Mouse (Mus musculus) limb, embryonic 15.5 days (tissue): ENCODE data around the gene Pla2g2f. TPM values are rescaled to one million over a fixed set of nuclear protein-coding genes. Genes with fewer than 3 reads are reported as not detected.

ENCODE experiments used
- ATAC-seq: fragments of 200-750 bp; cut with Nextera tagmentation; 2 replicates; pipeline ENCODE4 v1.8.0; 2017; ENCODE audit warnings: low read depth, moderate TSS enrichment; ENCODE audit not compliant: insufficient number of reproducible peaks, low FRiP score, low TSS enrichment
- H3K27ac ChIP-seq: fragments of 300-500 bp; sonication (generic); 2 replicates; pipeline ENCODE4 v1.5.1; 2015; ENCODE audit warnings: moderate library complexity, mild to moderate bottlenecking, inconsistent platforms
- H3K27me3 ChIP-seq: fragments of 300-500 bp; sonication (generic); 2 replicates; pipeline ENCODE4 v1.6.1; 2015; ENCODE audit warnings: inconsistent platforms
- H3K36me3 ChIP-seq: fragments of 300-500 bp; sonication (generic); 2 replicates; pipeline ENCODE4 v1.6.1; 2015; ENCODE audit warnings: inconsistent platforms
- H3K4me1 ChIP-seq: fragments of 300-500 bp; sonication (generic); 2 replicates; pipeline ENCODE4 v1.6.1; 2015; ENCODE audit warnings: inconsistent platforms
- H3K4me2 ChIP-seq: fragments of 300-500 bp; sonication (generic); 2 replicates; pipeline ENCODE4 v1.6.1; 2015; ENCODE audit warnings: mild to moderate bottlenecking, inconsistent platforms
- H3K4me3 ChIP-seq: fragments of 300-500 bp; sonication (generic); 2 replicates; pipeline ENCODE4 v1.5.1; 2015; ENCODE audit warnings: mild to moderate bottlenecking, inconsistent platforms
- H3K9ac ChIP-seq: fragments of 300-500 bp; sonication (generic); 2 replicates; pipeline ENCODE4 v1.6.1; 2015; ENCODE audit warnings: inconsistent platforms
- H3K9me3 ChIP-seq: fragments of 300-500 bp; sonication (generic); 2 replicates; pipeline ENCODE4 v1.6.1; 2016; ENCODE audit warnings: inconsistent platforms
- WGBS: fragments of 180-500 bp; shearing (Covaris S2); methylation state at CpG from one replicate; pipeline ENCODE4 v1.1.7; 2015; 5-methylcytosine and 5-hydroxymethylcytosine counted together
- polyA plus RNA-seq: library from polyadenylated mRNA; unstranded; fragments of >200 nt; fragmentation: Nextera tagmentation; extraction: Ambion mirVana; gene quantifications from 2 replicates; pipeline ENCODE4 v1.2.1, GENCODE M21; 2015

The Pla2g2f gene
- polyA plus RNA-seq: 60.8 and 64.7 TPM in 2 replicates

DNA sequence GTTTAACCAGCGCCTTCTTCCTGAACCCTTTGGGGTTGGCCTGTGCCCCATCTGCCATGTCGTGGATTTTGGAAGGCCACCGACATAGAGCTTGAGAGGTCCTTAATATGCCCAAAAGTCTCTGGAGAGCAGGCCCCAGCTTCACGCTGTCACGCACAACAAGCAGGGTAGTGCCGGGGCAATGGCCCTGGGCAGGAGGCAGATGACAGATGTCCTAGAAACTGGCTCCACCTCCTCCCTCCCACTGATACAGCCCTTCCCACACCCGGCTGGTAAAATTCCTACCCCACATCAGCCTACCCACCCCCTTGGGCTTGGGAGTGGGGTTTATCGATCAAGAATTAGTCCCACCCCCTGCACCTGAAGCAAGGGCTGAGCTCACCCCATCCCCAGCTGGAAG is at the start of gene Pla2g2f:
Gene Pla2g2f, minus strand, starts transcription at position 211 of the 400 bp plus-strand sequence.
- ATAC-seq: no peak
- Histone ChIP-seq H3K36me3 (no peaks in the 10 kb centered on the region), H3K4me1 (peaks cover 9% of the 10 kb centered on the region), H3K9ac (no peak within 1 kb of the TSS), H3K4me3 (peak within 1 kb of the TSS; percentile 16), H3K27me3 (no peaks in the 10 kb centered on the region), H3K4me2 (no peak within 1 kb of the TSS), H3K9me3 (no peaks in the 10 kb centered on the region), H3K27ac (peak within 1 kb of the TSS; percentile 30; the same call in 1 of the 2 replicates)
- 73% methylated on average over 8 of the region's 8 CpGs for WGBS

DNA sequence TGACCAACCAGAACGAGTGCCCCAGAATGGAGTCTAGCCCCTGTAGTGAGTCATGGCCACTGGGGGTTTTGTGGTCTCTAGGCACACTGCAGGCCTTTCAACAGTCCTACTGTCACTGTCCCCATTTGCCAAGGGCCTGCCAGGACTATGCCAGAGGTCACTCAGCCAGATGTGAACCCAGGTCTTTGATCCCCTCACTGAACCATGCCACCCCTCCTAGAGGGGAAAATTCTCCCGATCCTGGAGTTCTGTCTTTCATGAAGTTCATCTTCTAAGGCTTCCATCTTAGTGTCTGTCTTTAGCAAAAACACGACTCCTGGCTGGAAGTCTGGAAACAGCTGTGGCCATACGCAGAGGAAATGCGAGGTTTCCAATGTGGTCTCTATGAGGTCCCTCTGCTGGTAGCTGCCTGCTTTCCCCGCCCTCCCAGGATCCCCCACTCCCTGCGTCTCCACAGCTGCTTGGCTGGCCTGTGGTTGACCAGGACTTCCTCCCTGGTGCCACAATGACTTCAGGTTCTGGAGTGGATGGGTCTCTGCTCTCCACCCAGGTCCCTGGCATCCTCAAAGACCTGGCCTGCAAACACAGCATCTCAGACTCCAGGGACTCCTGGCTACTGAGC is 49.6 kb upstream of the Pla2g2f start:
- Histone ChIP-seq H3K9me3 (no peaks in the 10 kb centered on the region), H3K4me2 (no peak overlapping the region), H3K27ac (no peak overlapping the region), H3K27me3 (no peaks in the 10 kb centered on the region), H3K36me3 (no peaks in the 10 kb centered on the region), H3K9ac (no peak overlapping the region), H3K4me3 (no peak overlapping the region), H3K4me1 (peaks cover 6% of the 10 kb centered on the region; the same call in 1 of the 2 replicates)
- 0 out of 2 replicates have a peak, but pooled peaks have one; percentile 17 for ATAC-seq
- WGBS: 42% methylated on average over 7 of the region's 7 CpGs

- Histone ChIP-seq H3K36me3 (no peaks in the 10 kb centered on the region), H3K9ac (no peak overlapping the region), H3K4me2 (no peak overlapping the region), H3K4me1 (peaks cover 6% of the 10 kb centered on the region; the same call in 1 of the 2 replicates), H3K27ac (no peak overlapping the region), H3K27me3 (no peaks in the 10 kb centered on the region), H3K9me3 (no peaks in the 10 kb centered on the region), H3K4me3 (no peak overlapping the region)
- 72% methylated on average over 8 of the region's 8 CpGs for WGBS
- ATAC-seq: no peak
Measured at GRCm38 (mm10) chr4:138806160-138806559, 48.7 kb upstream of the Pla2g2f start.

DNA sequence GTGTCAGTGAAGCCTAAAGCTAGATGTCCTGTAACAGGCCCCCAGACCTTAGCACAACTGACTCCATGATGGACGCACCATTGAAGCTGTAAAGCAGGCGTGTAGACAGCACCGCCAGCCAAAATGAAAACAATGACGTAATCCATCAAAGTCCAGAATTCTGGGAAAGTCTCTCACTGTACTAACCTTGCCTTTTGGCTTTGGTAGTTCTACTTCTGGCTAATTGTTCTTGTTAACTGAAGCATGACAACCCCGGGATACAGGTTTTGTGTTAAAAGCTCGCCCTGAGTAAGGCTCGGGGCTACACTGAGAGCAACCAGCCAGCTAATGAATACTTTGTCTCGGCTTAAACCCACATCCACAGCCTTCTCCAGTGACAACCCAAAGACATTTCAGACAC is 47.8 kb upstream of the Pla2g2f start:
- Histone ChIP-seq H3K9me3 (no peaks in the 10 kb centered on the region), H3K36me3 (no peaks in the 10 kb centered on the region), H3K27ac (no peak overlapping the region), H3K4me3 (no peak overlapping the region), H3K9ac (no peak overlapping the region), H3K4me1 (peaks cover 9% of the 10 kb centered on the region; the same call in 1 of the 2 replicates), H3K4me2 (no peak overlapping the region), H3K27me3 (no peaks in the 10 kb centered on the region)
- 72% methylated on average over 8 of the region's 8 CpGs for WGBS
- ATAC-seq: no peak

DNA sequence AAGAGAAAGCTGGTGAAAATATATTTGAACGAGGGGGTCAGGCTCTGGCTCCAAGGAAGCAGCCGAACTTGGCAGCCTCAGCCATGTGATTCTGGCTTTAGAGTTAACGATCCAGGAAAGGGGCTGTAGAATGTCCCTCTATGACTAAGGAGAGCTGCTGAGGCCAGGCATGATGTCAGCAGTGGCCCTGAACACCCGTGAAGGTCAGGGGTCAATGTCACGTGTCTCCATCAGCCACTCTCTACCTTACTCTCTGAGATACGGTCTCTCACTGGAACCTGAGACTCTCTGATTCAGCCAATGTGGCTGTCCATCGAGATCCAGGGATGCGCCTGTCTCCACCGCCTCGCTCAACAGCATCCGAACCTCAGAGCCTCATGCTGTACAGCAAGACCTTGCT is 45.5 kb upstream of the Pla2g2f start:
- no peaks in the 10 kb centered on the region for H3K9me3 ChIP-seq
- H3K9ac ChIP-seq: no peak overlapping the region
- WGBS: 81% methylated on average over 11 of the region's 11 CpGs
- no peaks in the 10 kb centered on the region for H3K27me3 ChIP-seq
- no peak overlapping the region for H3K4me3 ChIP-seq
- no peaks in the 10 kb centered on the region for H3K36me3 ChIP-seq
- peaks cover 14% of the 10 kb centered on the region for H3K4me1 ChIP-seq
- no peak overlapping the region for H3K4me2 ChIP-seq
- no peak overlapping the region for H3K27ac ChIP-seq
- no peak for ATAC-seq

DNA sequence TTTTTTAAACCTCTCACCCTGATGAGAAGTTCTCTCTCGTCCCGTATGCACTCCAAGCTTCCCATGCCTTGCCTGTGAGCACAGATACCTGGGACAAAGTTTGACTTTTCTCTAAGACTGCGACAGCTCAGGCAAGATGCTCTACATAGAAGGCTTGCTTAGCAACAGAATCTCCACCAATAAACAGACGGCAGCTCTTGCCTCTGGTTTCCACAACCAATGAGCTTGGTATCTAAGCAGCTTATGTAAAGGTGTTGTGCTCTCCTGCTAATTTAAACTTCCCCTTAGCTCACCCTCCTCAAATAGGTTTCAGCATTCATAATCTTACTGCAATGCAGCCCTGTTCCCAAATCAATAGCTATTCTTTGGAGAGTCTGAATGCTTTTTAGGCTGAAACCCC is 44.2 kb upstream of the Pla2g2f start:
- 73% methylated on average over 4 of the region's 4 CpGs for WGBS
- Histone ChIP-seq H3K9ac (no peak overlapping the region), H3K4me2 (no peak overlapping the region)

GRCm38 (mm10) chr4:138800134-138800744 is 42.8 kb upstream of the Pla2g2f start:
- Histone ChIP-seq H3K9me3 (no peaks in the 10 kb centered on the region), H3K27me3 (no peaks in the 10 kb centered on the region), H3K27ac (no peak overlapping the region), H3K9ac (no peak overlapping the region), H3K4me2 (no peak overlapping the region), H3K4me1 (peaks cover 16% of the 10 kb centered on the region), H3K36me3 (no peaks in the 10 kb centered on the region), H3K4me3 (no peak overlapping the region)
- 46% methylated on average over 12 of the region's 12 CpGs for WGBS
- peak; percentile 22; the same call in 1 of the 2 replicates for ATAC-seq

More for the DNA sequence above, 44.2 kb upstream of the Pla2g2f start:
- Histone ChIP-seq H3K27ac (no peak overlapping the region), H3K9me3 (no peaks in the 10 kb centered on the region), H3K36me3 (no peaks in the 10 kb centered on the region), H3K27me3 (no peaks in the 10 kb centered on the region), H3K4me1 (peaks cover 13% of the 10 kb centered on the region), H3K4me3 (no peak overlapping the region)
- no peak for ATAC-seq

DNA sequence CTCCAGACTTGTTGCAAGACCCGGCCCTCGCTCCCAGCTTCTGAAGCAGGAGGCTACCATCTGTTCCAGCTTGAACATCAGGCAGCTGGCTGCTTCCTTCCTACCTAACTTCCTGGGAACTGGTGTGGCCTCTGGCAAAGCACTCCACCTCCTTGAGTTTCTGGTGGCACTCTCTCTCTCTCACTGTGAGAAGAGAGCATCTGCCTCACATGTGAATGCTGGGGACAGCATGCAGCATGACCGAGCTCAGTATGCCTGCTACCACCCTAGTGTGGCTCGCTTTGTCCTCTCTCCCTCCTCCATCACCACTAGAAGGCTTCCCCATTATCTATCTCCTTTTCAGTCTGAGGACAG is 39.8 kb upstream of the Pla2g2f start:
- H3K4me1 ChIP-seq: peaks cover 18% of the 10 kb centered on the region
- H3K27ac ChIP-seq: no peak overlapping the region
- WGBS: 76% methylated on average over 4 of the region's 4 CpGs

GRCm38 (mm10) chr4:138796513-138797216 is 39.2 kb upstream of the Pla2g2f start:
- Histone ChIP-seq H3K27ac (no peak overlapping the region), H3K27me3 (no peaks in the 10 kb centered on the region), H3K4me1 (peaks cover 22% of the 10 kb centered on the region), H3K4me3 (no peak overlapping the region), H3K36me3 (no peaks in the 10 kb centered on the region), H3K9me3 (no peaks in the 10 kb centered on the region), H3K4me2 (no peak overlapping the region), H3K9ac (no peak overlapping the region)
- 43% methylated on average over 6 of the region's 6 CpGs for WGBS
- no peak for ATAC-seq

More for the DNA sequence above, 39.8 kb upstream of the Pla2g2f start:
- H3K9ac ChIP-seq: no peak overlapping the region
- no peak overlapping the region for H3K4me2 ChIP-seq
- ATAC-seq: no peak
- H3K9me3 ChIP-seq: no peaks in the 10 kb centered on the region
- no peaks in the 10 kb centered on the region for H3K27me3 ChIP-seq
- no peaks in the 10 kb centered on the region for H3K36me3 ChIP-seq
- H3K4me3 ChIP-seq: no peak overlapping the region

GRCm38 (mm10) chr4:138794344-138794743 is 36.9 kb upstream of the Pla2g2f start:
- H3K9ac ChIP-seq: no peak overlapping the region

GRCm38 (mm10) chr4:138793276-138793675 is 35.9 kb upstream of the Pla2g2f start:
- Histone ChIP-seq H3K9ac (no peak overlapping the region), H3K36me3 (no peaks in the 10 kb centered on the region), H3K4me1 (peaks cover 13% of the 10 kb centered on the region), H3K27me3 (no peaks in the 10 kb centered on the region), H3K27ac (0 out of 2 replicates have a peak overlapping the region, but pooled peaks have one; percentile 38), H3K4me3 (no peak overlapping the region), H3K4me2 (no peak overlapping the region), H3K9me3 (no peaks in the 10 kb centered on the region)
- 39% methylated on average over 2 of the region's 2 CpGs for WGBS
- ATAC-seq: no peak

More at GRCm38 (mm10) chr4:138794344-138794743, 36.9 kb upstream of the Pla2g2f start:
- 89% methylated on average over 6 of the region's 6 CpGs for WGBS
- Histone ChIP-seq H3K4me3 (no peak overlapping the region), H3K9me3 (no peaks in the 10 kb centered on the region), H3K4me1 (peaks cover 13% of the 10 kb centered on the region), H3K27me3 (no peaks in the 10 kb centered on the region), H3K36me3 (no peaks in the 10 kb centered on the region), H3K27ac (no peak overlapping the region), H3K4me2 (no peak overlapping the region)
- ATAC-seq: no peak

DNA sequence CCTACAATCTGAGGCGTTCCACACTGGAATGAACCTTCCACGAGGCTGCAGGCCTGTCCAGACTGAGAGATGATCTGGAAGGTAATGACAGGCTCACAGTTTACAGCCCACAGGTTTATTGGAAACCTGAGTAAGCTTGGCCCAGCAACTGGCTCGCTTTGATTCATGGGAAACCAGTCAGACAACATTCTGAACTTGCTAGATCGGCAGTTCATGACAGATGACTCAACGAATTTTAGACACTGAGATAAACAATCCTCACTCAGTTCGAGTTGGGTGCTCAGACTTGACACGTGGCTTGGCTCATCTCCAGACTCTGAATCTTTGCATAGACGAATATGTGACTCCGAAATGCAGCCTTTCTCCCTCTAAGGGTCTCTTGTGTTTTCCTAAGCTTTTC is 35.2 kb upstream of the Pla2g2f start:
- Histone ChIP-seq H3K4me1 (peaks cover 13% of the 10 kb centered on the region), H3K36me3 (no peaks in the 10 kb centered on the region), H3K27me3 (no peaks in the 10 kb centered on the region), H3K9ac (no peak overlapping the region), H3K27ac (0 out of 2 replicates have a peak overlapping the region, but pooled peaks have one; percentile 40), H3K4me2 (no peak overlapping the region), H3K4me3 (no peak overlapping the region), H3K9me3 (no peaks in the 10 kb centered on the region)
- WGBS: 33% methylated on average over 9 of the region's 9 CpGs
- ATAC-seq: no peak
